27 mouse cellular contexts compared by ENCODE assay signal in genomic region chr15:28395481-28395880, GRCm38 (mm10).
"Had no signal": no experiment of that assay in that cellular context is flagged by ENCODE, and none has a peak within 500 bp of the region (broad histone marks: within the 10 kb centered on the region; RNA-seq: fewer than 3 reads in every experiment).

No protein-coding gene starts in this region.

- H3K4me3 ChIP-seq: heart, adult 2 months; heart, embryonic 13.5 days; heart, embryonic 15.5 days; hindbrain, embryonic 13.5 days; hindbrain, embryonic 15.5 days; kidney, embryonic 15.5 days; limb, embryonic 13.5 days; limb, embryonic 15.5 days; liver, embryonic 12.5 days had no signal

- H3K27me3 ChIP-seq: heart, embryonic 13.5 days; heart, embryonic 15.5 days; hindbrain, embryonic 13.5 days; hindbrain, embryonic 15.5 days; kidney, embryonic 15.5 days; limb, embryonic 13.5 days; limb, embryonic 15.5 days; liver, embryonic 12.5 days had no signal

- H3K36me3 ChIP-seq: heart, embryonic 13.5 days; heart, embryonic 15.5 days; hindbrain, embryonic 13.5 days; hindbrain, embryonic 15.5 days; kidney, embryonic 15.5 days; limb, embryonic 13.5 days; limb, embryonic 15.5 days; liver, embryonic 12.5 days had no signal

- H3K9me3 ChIP-seq: heart, embryonic 13.5 days; heart, embryonic 15.5 days; hindbrain, embryonic 13.5 days; hindbrain, embryonic 15.5 days; kidney, embryonic 15.5 days; limb, embryonic 13.5 days; limb, embryonic 15.5 days; liver, embryonic 12.5 days had no signal

- H3K9ac ChIP-seq: heart, embryonic 13.5 days; heart, embryonic 15.5 days; hindbrain, embryonic 13.5 days; hindbrain, embryonic 15.5 days; kidney, embryonic 15.5 days; limb, embryonic 13.5 days; limb, embryonic 15.5 days; liver, embryonic 12.5 days; liver, embryonic 14.5 days had no signal

- H3K27ac ChIP-seq: heart, adult 2 months; heart, embryonic 13.5 days; heart, embryonic 15.5 days; hindbrain, embryonic 13.5 days; hindbrain, embryonic 15.5 days; hindbrain, postnatal 0 days; kidney, embryonic 15.5 days; kidney, postnatal 0 days; limb, embryonic 13.5 days; limb, embryonic 15.5 days; liver, embryonic 12.5 days; liver, embryonic 14.5 days had no signal

- DNase-seq: gastrocnemius, postnatal 14 days; gastrocnemius, postnatal 36 days; heart, adult 11 months; heart, adult 2 months; heart, postnatal 14 days; heart, postnatal 36 days; kidney, adult 11 months; kidney, adult 2 months; kidney, adult 9 months; kidney, postnatal 14 days; kidney, postnatal 36 days; layer of hippocampus, adult 9-11 months; layer of hippocampus, postnatal 36 days; left cerebral cortex, postnatal 4 days had no signal

- H3K4me1 ChIP-seq: heart, embryonic 13.5 days; heart, embryonic 15.5 days; kidney, embryonic 15.5 days; limb, embryonic 13.5 days; limb, embryonic 15.5 days; liver, embryonic 12.5 days had no signal

- H3K4me2 ChIP-seq: heart, embryonic 11.5 days; heart, embryonic 13.5 days; heart, embryonic 15.5 days; hindbrain, embryonic 13.5 days; hindbrain, embryonic 15.5 days; kidney, embryonic 15.5 days; limb, embryonic 13.5 days; limb, embryonic 15.5 days; liver, embryonic 12.5 days had no signal

- ATAC-seq: hindbrain, postnatal 0 days; intestine, embryonic 16.5 days; liver, embryonic 12.5 days had no signal
